Mouse (Mus musculus) liver, adult 2 months (tissue): ENCODE results near the gene Gls2. TPM values are rescaled to one million over a fixed set of nuclear protein-coding genes. Genes with fewer than 3 reads are reported as not detected.
A peak's percentile ranks its signal among the peaks of the same experiment; 100 is the strongest.

ENCODE experiments used
- DNase-seq: peaks from one replicate; pipeline ENCODE4 v3.0.0-alpha.2; 2011; ENCODE audit warnings: low read depth, low spot score; ENCODE audit errors: extremely low read depth
- H3K27ac ChIP-seq: fragments of 200-500 bp; replicated peaks from 2 replicates; pipeline ENCODE4 v1.5.1; 2012; ENCODE audit warnings: low read depth, mild to moderate bottlenecking, control low read depth, inconsistent platforms, low read length; ENCODE audit not compliant: insufficient read depth
- H3K27me3 ChIP-seq: fragments of 200-500 bp; 2 replicates; pipeline ENCODE4 v1.6.1; 2012; ENCODE audit warnings: mild to moderate bottlenecking, moderate library complexity, low read length, inconsistent platforms; ENCODE audit not compliant: control insufficient read depth, insufficient read depth
- H3K36me3 ChIP-seq: fragments of 200-500 bp; 2 replicates; pipeline ENCODE4 v1.6.1; 2012; ENCODE audit warnings: low read length, inconsistent platforms; ENCODE audit not compliant: control insufficient read depth, insufficient read depth
- H3K4me1 ChIP-seq: fragments of 200-500 bp; 2 replicates; pipeline ENCODE4 v1.6.1; 2011; ENCODE audit warnings: low read length; ENCODE audit not compliant: control insufficient read depth, insufficient read depth
- H3K4me3 ChIP-seq: fragments of 200-500 bp; 2 replicates; pipeline ENCODE4 v1.5.1; 2011; ENCODE audit warnings: low read depth, mild to moderate bottlenecking, control low read depth, low read length, moderate library complexity; ENCODE audit not compliant: insufficient read depth
- H3K79me2 ChIP-seq: fragments of 200-500 bp; 2 replicates; pipeline ENCODE4 v1.6.1; 2012; ENCODE audit warnings: inconsistent platforms, mild to moderate bottlenecking, low read length, moderate library complexity; ENCODE audit not compliant: control insufficient read depth, insufficient read depth
- H3K9ac ChIP-seq: fragments of 200-500 bp; 2 replicates; pipeline ENCODE4 v1.6.1; 2012; ENCODE audit warnings: low read depth, mild to moderate bottlenecking, control low read depth, inconsistent platforms, low read length
- CTCF ChIP-seq: fragments of 200-500 bp; IDR thresholded peaks from 2 replicates; pipeline ENCODE4 v1.5.1; 2011; ENCODE audit warnings: low read depth, low read length, control low read depth
- POLR2A ChIP-seq: fragments of 200-500 bp; IDR thresholded peaks from 2 replicates; pipeline ENCODE4 v1.6.1; 2011; ENCODE audit warnings: low read length, control low read depth; ENCODE audit not compliant: insufficient read depth; ENCODE audit errors: extremely low read depth
- WGBS: fragments of 180-500 bp; shearing (Covaris S2); methylation state at CpG from one replicate; pipeline ENCODE4 v1.1.7; 2018; 5-methylcytosine and 5-hydroxymethylcytosine counted together
- polyA plus RNA-seq: library from polyadenylated mRNA; depleted of rRNA; stranded (reverse); fragments of >200 nt; gene quantifications from 2 replicates; pipeline ENCODE4 v1.2.3, GENCODE M21; 2012
- total RNA-seq: library from RNA; depleted of rRNA; stranded (reverse); fragments of >200 nt; gene quantifications from 2 replicates; pipeline ENCODE4 v1.2.3, GENCODE M21; 2014

Gene Gls2
- total and polyA plus RNA-seq, 2 experiments, result 485 to 1,667 TPM

- TF ChIP-seq POLR2A (no peak), CTCF (no peak)
- H3K9ac ChIP-seq, result no peak overlapping the region
- no peak overlapping the region for H3K4me3 ChIP-seq
- H3K27ac ChIP-seq, result no peak overlapping the region
- H3K27me3 ChIP-seq, result no peaks in the 10 kb centered on the region
- WGBS, result 57% methylated on average over 6 of the region's 6 CpGs
- peak; percentile 48 for DNase-seq
- no peaks in the 10 kb centered on the region; the same call in 1 of the 2 replicates for H3K4me1 ChIP-seq
- peaks cover 5% of the 10 kb centered on the region; the same call in 1 of the 2 replicates for H3K79me2 ChIP-seq
- no peaks in the 10 kb centered on the region for H3K36me3 ChIP-seq
Observed at GRCm38 (mm10) chr10:128193113-128193512, 1.1 kb upstream of the Gls2 start.

GRCm38 (mm10) chr10:128194551-128195461 is 549 bp downstream of the Gls2 start:
- Histone ChIP-seq H3K79me2 (peaks cover 5% of the 10 kb centered on the region; the same call in 1 of the 2 replicates), H3K27ac (peak overlapping the region; percentile 88), H3K4me3 (peak overlapping the region; percentile 88), H3K27me3 (no peaks in the 10 kb centered on the region), H3K4me1 (peaks cover 6% of the 10 kb centered on the region), H3K36me3 (no peaks in the 10 kb centered on the region), H3K9ac (peak overlapping the region; percentile 93)
- 2% methylated on average over 69 of the region's 79 CpGs for WGBS
- peak; percentile 55 for TF ChIP-seq POLR2A
- no peak for TF ChIP-seq CTCF
- peak; percentile 44 for DNase-seq

- H3K79me2 ChIP-seq, result no peaks in the 10 kb centered on the region; the same call in 1 of the 2 replicates
Observed at GRCm38 (mm10) chr10:128201856-128202255, 7.6 kb downstream of the Gls2 start.

GRCm38 (mm10) chr10:128204941-128205340 is 10.7 kb downstream of the Gls2 start:
- no peak for DNase-seq
- WGBS, result 54% methylated on average over 15 of the region's 15 CpGs
- peak overlapping the region; percentile 39; the same call in 1 of the 2 replicates for H3K9ac ChIP-seq
- TF ChIP-seq POLR2A (no peak), CTCF (no peak)
- no peaks in the 10 kb centered on the region for H3K27me3 ChIP-seq
- H3K4me3 ChIP-seq, result no peak overlapping the region
- peaks cover 41% of the 10 kb centered on the region for H3K36me3 ChIP-seq
- peaks cover 28% of the 10 kb centered on the region for H3K4me1 ChIP-seq
- H3K79me2 ChIP-seq, result no peaks in the 10 kb centered on the region
- peak overlapping the region; percentile 66 for H3K27ac ChIP-seq

More at GRCm38 (mm10) chr10:128201856-128202255, 7.6 kb downstream of the Gls2 start:
- DNase-seq, result peak; percentile 100
- H3K36me3 ChIP-seq, result peaks cover 21% of the 10 kb centered on the region; the same call in 1 of the 2 replicates
- peak overlapping the region; percentile 84 for H3K27ac ChIP-seq
- H3K9ac ChIP-seq, result no peak overlapping the region
- WGBS, result 14% methylated on average over 6 of the region's 6 CpGs
- H3K4me1 ChIP-seq, result peaks cover 35% of the 10 kb centered on the region
- H3K4me3 ChIP-seq, result no peak overlapping the region
- TF ChIP-seq POLR2A (0 out of 2 replicates have a peak, but pooled peaks have one; percentile 7), CTCF (no peak)
- no peaks in the 10 kb centered on the region for H3K27me3 ChIP-seq

- no peak overlapping the region for H3K9ac ChIP-seq
- no peak for DNase-seq
- peaks cover 29% of the 10 kb centered on the region for H3K4me1 ChIP-seq
- H3K79me2 ChIP-seq, result no peaks in the 10 kb centered on the region
- H3K36me3 ChIP-seq, result peaks cover 42% of the 10 kb centered on the region
- peak overlapping the region; percentile 41 for H3K27ac ChIP-seq
- H3K4me3 ChIP-seq, result no peak overlapping the region
- 88% methylated on average over 10 of the region's 10 CpGs for WGBS
- TF ChIP-seq POLR2A (no peak), CTCF (no peak)
- no peaks in the 10 kb centered on the region for H3K27me3 ChIP-seq
Observed at GRCm38 (mm10) chr10:128208326-128208725, 14.1 kb downstream of the Gls2 start.
